Mouse (Mus musculus): ENCODE results near the gene Ahcyl2. TPM values are rescaled to one million over a fixed set of nuclear protein-coding genes. Genes with fewer than 3 reads are reported as not detected.

Ahcyl2 gene
- polyA plus RNA-seq, 1 experiment: 30.5 TPM

DNA sequence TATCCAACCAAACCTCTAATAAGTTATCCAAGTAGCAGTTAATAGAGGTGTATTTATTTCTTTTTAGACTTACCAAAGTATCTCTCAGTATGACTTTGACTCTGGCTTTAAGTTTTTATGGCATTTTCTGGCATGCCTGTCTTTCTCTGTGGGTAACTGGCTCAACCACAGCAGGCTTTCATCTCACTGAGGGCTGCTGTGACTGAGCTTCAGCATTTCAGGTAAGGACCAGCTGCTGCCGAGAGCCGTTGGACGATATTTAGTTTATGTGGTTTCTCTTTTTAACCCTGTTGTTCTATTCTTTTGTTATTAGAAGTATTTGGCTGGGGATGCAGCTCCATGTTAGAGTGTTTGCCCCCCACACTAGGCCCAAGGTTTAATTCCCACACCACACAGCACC, 129.2 kb downstream of the Ahcyl2 start:
- no peak for TF ChIP-seq GATA1 (IDR thresholded peaks at IDR 0.05; ENCODE audit: low read length)

DNA sequence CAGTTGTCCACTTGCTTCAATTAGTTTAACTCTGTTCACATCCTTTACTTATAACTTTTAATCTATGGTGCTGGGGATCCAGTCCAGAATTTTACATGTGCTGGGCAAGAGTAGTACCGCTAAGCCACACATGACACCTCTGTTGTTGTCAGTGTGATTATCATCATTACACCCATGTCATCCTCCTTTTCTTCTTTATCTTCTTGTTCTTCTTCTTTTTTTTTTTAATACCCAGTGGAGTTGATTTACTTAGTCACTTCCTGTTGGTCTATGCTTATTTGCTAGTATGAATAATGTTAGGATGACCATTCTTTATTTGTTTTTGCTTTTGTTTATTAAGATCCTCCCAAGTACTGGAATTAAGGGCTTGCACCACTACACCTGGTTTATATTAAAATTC, 133.6 kb downstream of the Ahcyl2 start:
- no peak for TF ChIP-seq GATA1 (IDR thresholded peaks at IDR 0.05; ENCODE audit: low read length)

DNA sequence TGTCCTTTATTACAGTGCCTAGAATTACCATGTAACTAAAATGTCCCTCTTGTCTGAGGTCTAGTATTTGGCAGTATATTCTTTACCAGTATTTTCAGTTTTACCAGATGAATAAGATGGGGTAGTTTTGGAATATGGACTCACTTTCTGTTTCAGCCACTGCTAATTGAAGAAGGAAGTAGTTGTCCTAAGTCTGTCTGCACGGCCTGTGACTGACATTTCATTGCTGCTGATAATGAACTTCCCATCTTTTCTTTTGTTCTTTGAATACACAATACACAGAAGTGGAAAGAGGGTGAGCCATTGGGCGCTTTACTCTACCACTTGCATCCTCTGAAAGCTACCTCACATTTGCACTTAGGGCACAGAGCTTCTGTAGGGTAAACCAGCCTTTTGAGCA, 134.4 kb downstream of the Ahcyl2 start:
- TF ChIP-seq GATA1 (IDR thresholded peaks at IDR 0.05; ENCODE audit: low read length): no peak

DNA sequence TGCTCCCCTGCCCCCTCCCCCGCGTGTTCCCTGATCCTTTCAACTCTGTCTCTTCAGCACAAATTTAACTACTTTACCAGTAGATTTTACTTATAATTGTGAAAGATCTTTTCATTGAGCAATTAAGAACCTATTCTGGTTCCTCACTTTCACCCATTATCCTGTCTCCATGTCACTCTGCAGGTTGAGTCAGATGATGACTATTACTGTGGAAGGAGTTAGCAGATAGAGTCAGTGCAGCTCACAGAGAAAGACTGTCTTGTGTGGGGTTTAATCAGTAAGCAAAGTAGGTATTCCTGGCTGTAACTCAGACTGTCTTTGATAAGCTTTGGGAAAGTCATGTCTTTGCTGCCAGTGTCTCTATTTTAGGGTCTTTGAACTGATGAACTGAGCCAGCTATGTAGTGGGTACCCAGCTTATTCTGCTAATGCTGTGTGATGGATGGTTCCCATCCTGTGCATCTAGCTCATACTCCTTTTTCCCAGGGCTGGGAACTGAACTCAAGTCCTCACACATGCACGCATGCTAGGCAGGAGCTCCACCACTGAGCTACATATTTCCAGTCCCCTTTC, 135.6 kb downstream of the Ahcyl2 start:
- no peak for TF ChIP-seq GATA1 (IDR thresholded peaks at IDR 0.05; ENCODE audit: low read length)

DNA sequence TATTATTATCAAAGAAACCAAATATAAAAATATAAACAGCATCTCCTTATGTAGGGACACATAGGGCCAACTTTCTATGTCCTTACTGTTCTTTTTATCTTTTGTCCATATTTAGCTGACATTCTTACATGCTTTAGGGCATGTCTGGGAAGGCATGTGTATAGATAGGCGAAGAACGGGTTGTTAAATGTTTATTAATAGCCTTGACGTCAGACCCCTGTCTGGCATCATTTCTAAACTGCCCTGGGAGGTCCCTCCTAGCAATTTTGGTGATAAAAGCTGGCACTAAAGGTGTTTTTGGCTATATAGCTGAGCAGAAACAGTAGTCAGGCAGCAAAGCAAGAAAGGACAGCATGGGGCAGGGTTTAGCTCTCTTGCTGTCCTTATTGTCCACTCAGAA, 136.5 kb downstream of the Ahcyl2 start:
- no peak for TF ChIP-seq GATA1 (IDR thresholded peaks at IDR 0.05; ENCODE audit: low read length)

DNA sequence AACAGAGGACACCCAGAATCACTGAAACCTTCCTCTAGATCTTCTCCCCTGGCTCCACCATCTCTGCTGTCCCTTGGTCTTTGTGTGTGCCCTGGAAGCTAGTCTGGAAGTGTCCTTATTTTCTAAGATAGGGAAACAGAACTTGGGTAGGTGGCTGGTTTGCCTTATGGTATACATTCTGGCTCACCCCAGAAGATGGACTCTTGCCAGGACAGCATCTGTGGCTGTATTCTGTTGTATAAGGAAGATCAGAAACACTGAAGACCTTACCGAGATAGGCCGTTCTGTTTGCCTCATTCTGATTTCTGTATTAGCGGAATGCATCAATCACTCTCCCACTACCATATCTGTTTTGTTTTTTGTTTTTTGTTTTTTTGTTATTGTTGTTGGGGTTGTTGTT, 142.8 kb downstream of the Ahcyl2 start:
- no peak for TF ChIP-seq GATA1 (IDR thresholded peaks at IDR 0.05; ENCODE audit: low read length)

DNA sequence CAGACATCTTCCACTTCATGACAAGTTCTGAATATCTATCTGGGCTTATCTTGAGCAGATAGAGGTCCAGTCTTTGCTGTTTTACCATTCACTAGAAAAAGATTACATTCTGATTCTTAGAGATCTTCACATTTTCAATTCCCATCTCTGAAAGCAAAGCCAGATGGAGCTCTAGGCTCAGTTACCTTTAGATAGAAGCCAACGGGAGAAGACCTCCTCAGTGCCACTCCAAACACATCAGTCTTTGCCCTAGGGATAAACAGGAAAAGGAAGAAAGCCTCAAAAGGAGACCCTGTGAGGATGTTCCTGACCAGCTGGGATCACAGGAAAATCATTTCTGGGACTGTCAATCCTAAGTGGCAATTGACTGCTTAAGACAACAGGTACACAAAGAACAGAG, 145.9 kb downstream of the Ahcyl2 start:
- TF ChIP-seq GATA1 (IDR thresholded peaks at IDR 0.05; ENCODE audit: low read length): no peak

DNA sequence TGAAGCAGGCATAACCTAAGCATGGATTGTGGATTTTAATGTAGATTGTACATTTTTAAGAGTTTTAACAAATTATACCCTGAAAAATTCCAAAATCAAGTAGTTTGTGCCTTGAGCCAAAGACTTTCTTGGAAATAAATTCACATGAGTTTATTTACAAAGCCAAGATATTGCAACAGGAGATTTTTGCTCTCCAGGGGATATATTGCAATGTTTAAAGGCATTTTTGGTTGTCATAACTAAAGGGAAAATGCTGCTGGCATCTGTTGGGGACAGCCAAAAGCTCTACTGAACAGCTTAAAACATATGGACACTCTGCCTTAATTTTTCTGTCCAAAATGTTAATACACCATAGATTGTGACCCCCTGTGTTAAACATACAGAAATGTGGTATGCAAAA, 146.3 kb downstream of the Ahcyl2 start:
- TF ChIP-seq GATA1 (IDR thresholded peaks at IDR 0.05; ENCODE audit: low read length): no peak

DNA sequence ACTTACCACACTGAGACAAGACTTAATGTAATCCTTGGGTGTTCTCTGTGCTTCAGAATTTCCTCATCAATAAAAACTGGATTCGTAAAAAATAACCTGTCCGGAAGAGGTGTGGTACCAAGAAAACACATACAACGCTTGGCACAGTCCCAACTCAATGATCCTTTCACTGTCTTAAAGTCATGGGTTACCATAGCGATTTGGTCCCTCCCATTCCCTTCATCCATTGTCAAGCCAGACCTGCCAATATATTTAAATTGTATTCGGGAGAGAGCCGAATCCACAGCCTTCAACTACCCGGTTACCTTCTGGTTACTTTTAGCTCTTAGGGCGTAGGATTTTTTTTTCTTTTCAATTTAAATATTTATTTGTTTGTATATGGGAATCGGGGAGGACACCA, 148.0 kb downstream of the Ahcyl2 start:
- no peak for TF ChIP-seq GATA1 (IDR thresholded peaks at IDR 0.05; ENCODE audit: low read length)

DNA sequence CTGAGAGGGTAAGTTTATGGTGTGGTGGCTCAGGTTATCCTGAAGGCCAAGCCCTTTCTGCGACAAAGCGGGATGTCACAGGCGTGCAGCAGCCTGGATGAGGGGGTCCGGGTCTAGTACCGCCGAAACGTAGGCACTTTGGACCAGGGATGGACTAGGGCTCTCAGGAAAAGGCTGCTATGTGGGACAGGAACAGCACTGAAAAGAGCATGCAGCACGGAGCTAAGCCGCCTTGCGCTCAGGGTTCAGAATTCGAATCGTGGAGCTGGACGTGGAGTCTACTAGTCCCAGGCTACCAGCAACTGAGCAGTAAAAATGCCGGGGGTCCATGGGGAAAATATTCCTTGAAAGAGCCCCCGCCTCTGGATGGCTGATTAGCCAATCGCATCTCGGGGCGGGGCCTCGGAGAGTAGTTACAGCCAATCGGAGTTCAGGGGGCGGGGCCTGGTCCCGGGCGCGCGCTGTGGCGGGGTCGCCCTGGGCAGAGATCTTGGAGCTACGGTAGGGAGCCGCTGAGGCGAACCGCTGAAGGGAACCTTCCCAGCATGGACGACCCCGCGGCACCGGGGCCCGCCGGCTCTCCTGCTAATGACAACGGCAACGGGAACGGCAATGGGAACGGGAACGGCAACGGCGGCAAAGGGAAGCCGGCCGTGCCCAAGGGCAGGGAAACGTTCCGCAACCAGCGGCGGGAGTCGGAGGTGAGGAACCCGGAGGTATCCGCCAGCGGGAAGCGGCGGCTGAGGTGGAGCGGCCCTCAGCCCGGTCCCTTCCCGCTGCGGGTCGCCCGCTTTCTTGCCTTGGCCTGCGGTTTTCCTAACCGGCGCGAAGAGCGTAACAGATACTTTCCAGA, 148.9 kb downstream of the Ahcyl2 start, which contains the start of gene Strip2:
Strip2 (plus strand) TSS at position 483 of the 853 bp plus-strand sequence.
- no peak for TF ChIP-seq GATA1 (IDR thresholded peaks at IDR 0.05; ENCODE audit: low read length)

DNA sequence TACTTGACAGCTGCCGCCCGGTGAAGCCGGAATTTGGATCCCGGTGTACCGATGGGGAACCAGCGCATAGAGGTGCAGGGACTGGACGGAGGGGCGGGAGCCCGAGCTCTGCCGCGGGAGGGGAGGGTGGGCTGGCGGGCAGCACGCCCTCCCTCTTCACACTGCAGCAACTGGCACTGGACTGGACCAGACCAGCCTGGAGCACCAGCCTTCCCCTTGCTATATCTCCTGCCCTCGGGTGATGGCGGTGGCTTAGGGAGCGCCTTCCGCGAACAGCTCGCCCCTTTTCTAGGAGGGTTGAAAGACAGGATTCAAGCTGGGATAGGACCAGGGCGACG, 149.5 kb downstream of the Ahcyl2 start:
- TF ChIP-seq GATA1 (IDR thresholded peaks at IDR 0.05; ENCODE audit: low read length): no peak

DNA sequence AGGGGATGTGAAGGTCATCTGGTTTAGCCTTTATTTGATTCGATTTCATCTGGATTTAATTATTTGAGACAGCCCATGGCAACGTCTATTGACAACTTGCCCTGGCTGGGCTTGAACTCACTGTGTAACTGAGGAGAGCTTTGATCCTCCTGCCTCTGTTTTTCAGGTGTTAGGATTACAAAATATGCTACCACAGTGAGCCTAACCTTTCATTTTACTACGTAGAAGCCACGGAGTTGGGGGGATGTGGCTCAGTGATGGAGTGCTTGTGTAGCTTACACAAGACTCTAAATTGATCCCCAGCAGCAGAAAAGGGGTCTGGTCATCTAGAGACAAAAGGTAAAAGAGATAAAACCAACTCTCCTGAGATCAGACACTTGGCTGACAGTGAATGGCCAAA, 150.1 kb downstream of the Ahcyl2 start:
- no peak for TF ChIP-seq GATA1 (IDR thresholded peaks at IDR 0.05; ENCODE audit: low read length)

DNA sequence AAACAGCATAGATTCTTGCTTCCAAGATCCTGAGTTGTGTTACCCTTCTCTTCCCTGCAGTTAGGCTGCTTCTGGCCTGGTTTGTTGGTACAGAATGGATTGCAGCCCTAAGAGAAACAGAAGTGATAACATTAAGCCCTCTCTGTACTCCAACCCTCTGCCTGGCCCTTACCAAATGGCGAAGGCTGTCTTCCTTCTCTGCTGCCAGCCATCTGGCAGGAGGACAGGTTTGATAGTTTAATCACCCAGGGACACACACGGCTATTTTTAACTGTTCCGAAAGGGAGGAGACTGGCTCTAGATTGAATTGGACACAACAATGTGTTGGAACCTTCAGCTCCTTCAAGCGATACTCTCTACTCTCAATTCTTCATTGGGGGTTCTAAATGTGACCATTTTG, 155.7 kb downstream of the Ahcyl2 start:
- no peak for TF ChIP-seq GATA1 (IDR thresholded peaks at IDR 0.05; ENCODE audit: low read length)

DNA sequence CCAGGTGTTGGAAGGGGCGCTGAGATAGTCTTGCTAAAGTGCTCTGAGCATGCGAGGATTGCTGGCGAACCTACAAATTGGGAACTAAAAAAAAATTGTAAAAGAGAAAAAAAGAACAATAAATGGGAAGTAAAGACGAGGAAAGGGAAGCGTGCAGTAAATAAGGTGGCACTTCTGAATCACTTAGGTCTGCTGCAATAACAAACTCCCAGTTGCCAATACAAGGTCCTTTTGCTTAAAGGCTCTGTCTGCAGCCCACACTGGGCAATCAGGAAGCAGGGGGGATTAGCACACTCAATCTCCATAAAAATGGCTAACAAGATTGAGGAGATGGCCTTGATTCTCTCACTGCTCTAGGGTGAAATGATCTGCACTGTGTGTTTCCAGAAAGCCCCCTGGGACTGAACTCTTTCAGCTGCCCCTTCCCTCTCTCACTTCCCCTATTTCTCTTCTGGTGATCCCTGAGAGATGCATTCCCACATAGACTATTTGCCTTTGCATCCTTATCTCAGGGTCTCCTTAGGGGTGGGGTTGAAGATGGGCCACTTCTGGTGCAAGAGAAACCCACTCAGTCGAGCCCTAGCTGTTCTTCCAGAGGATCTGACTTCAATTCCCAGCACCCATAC, 157.9 kb downstream of the Ahcyl2 start:
- TF ChIP-seq GATA1 (IDR thresholded peaks at IDR 0.05; ENCODE audit: low read length): no peak

DNA sequence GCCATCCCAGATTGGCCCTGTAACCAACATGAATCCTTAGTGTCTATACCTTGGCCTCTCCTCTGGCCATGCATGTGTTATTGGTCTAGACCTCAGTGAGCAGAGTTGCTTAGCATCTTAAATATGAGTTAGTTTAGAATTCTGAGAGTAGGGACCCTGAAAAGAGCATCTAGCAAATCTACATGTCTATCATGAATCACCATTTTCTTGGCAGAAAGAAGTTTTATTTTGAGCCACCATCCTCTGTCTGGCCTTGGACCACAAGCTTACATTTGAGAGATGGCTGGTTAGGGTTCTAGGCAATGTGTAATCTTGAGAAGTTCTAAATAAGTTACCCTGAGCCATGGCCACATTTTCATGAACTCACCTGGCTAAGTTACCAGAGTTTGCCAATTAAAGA, 162.3 kb downstream of the Ahcyl2 start:
- no peak for TF ChIP-seq GATA1 (IDR thresholded peaks at IDR 0.05; ENCODE audit: low read length)

DNA sequence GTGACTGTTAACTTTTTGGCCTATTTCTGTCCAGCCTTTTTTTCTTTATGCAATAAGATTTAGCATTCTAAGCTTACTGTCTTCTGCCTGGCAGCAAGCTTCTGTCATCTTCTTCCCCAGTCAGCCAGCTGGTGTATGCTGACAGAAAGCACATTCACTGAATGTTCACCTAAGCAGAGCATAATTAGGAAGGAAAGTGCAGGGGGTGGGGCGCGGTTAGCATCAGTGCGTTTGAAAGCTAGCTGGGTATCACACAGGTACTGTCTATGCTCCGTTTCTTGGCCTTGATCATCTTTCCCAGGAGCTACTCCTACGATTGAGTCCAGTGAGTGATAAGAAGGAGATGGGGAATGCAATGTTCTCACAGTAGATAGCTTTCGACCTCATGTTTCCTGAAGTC, 162.9 kb downstream of the Ahcyl2 start:
- TF ChIP-seq GATA1 (IDR thresholded peaks at IDR 0.05; ENCODE audit: low read length): no peak

DNA sequence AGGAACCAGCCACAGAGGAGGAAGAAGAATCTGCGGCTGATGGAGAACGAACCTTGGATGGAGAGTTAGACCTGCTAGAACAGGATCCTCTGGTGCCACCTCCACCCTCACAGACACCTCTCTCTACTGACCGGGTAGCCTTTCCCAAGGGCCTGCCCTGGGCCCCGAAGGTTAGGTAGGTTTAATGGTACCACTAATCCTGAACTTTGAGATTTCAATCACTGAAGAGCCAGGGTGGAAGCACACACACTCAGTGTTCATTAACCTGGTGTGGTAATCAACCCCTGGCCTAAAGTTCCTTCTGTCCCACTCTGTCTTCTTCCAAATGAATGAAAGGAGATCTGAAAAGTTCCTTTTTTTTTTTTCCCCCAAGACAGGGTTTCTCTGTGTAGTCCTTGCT, 163.4 kb downstream of the Ahcyl2 start:
- TF ChIP-seq GATA1 (IDR thresholded peaks at IDR 0.05; ENCODE audit: low read length): no peak

Measured in G1E-ER4 (cell line).